Mouse (Mus musculus): ENCODE measurements around the gene Ndufb10.

The Ndufb10 gene

DNA sequence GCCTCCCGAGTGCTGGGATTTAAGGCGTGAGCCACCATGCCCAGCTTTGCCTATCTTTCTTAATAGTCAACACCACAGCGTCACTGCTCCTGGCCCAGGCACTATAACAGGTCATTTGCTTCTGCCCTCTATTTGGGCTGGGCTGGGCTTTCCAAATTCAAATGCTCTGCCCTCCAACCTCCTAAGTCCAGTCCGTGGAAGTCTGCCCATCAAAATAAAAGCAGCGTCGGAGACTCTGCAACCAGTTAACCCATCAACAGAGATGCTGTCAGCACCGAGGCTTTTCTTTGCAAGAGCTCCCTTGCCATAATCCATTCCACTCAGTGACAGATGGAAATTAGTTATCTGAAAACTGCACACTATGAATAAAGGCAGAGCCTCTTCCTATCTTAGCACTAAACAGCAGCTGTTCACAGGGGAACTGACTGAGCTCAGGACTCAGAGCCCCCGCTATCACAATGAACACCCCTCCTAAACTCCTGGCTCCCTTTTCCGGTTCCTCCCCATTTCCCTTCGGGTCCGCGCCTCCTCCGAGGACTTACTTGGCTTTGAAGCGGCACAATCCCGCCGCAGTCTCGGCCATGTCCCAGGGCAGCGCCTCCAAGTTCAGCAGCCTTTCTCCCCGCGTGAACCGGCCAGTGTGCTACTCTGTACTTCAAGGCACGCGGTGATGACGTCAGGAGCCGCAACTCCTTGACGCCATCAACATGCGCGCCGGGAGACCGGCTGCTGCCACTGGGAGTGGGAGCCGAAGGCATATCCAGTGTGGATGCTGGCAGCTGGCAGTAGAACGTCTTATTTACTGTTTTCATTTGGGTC is 17.1 kb downstream of the Ndufb10 start, which contains the start of gene Tbl3:
TSS of gene Tbl3 (minus strand) at position 679 of the 819 bp plus-strand sequence.
- peak; percentile 94 to 97 for DNase-seq

- DNase-seq: no peak
Measured at GRCm38 (mm10) chr17:24705821-24706220, 18.5 kb downstream of the Ndufb10 start.

- DNase-seq: no peak
Measured at GRCm38 (mm10) chr17:24701251-24701650, 23.0 kb downstream of the Ndufb10 start.

GRCm38 (mm10) chr17:24699473-24699872 is 24.8 kb downstream of the Ndufb10 start:
- DNase-seq: no peak

- no peak for DNase-seq
Measured at GRCm38 (mm10) chr17:24698715-24699114, 25.6 kb downstream of the Ndufb10 start.

- no peak for DNase-seq
Measured at GRCm38 (mm10) chr17:24697985-24698384, 26.3 kb downstream of the Ndufb10 start.

- peak; percentile 90 to 96 for DNase-seq
Measured at GRCm38 (mm10) chr17:24696011-24696697, 28.1 kb downstream of the Ndufb10 start, which contains the start of the genes Gfer and Noxo1. Gene Gfer (minus strand): TSS chr17:24696156. Gene Noxo1 (plus strand): TSS chr17:24696234.

- no peak for DNase-seq
Measured at GRCm38 (mm10) chr17:24695326-24696010, 28.8 kb downstream of the Ndufb10 start.

GRCm38 (mm10) chr17:24692385-24692784 is 31.9 kb downstream of the Ndufb10 start:
- DNase-seq: no peak

GRCm38 (mm10) chr17:24689251-24690081 is 34.8 kb downstream of the Ndufb10 start, which contains the start of gene Syngr3:
Gene Syngr3 (minus strand): TSS chr17:24689955.
- DNase-seq: peak; percentile 75 to 81

GRCm38 (mm10) chr17:24687599-24687998 is 36.7 kb downstream of the Ndufb10 start:
- DNase-seq: no peak

- DNase-seq: peak in 1 of 2 experiments; percentile 67
Measured at GRCm38 (mm10) chr17:24687146-24687595, 37.1 kb downstream of the Ndufb10 start.

GRCm38 (mm10) chr17:24686514-24686913 is 37.8 kb downstream of the Ndufb10 start:
- peak in 1 of 2 experiments; percentile 51 for DNase-seq

DNA sequence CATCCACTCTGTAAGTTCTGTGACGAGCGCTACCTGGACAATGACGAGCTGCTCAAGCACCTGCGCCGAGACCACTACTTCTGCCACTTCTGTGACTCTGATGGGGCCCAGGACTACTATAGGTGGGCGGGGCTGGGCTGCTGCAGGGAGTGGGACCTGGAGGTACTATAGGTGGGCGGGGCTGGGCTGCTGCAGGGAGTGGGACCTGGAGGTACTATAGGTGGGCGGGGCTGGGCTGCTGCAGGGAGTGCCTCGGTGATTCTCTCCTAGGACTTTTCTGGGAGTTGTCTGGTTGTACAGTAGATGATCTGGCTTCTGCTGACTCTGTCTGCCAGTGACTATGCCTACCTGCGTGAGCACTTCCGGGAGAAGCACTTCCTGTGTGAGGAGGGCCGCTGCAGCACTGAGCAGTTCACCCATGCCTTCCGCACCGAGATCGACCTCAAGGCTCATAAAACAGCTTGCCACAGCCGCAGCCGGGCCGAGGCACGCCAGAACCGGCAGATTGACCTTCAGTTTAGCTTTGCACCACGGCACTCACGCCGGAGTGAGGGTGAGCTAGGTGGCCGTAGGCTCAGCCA is 46.7 kb downstream of the Ndufb10 start:
- DNase-seq: no peak

DNA sequence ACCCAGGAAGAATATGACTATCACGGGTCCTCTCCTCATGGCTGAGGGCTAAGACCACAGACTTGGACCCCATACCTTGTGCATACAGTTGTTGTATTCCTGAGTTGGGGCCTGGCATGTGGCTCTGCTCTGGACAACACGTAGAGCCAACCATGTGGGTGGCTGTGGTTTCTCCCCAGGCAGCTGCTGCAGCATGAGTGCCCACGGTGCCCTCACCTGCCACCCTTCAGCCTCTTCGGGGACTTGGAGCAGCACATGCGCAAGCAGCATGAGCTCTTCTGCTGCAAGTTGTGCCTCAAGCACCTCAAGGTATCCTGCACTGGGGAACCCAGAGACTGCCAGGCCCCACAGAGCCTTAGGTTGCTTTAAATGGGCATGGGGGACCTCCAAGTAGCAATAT is 47.4 kb downstream of the Ndufb10 start:
- no peak for DNase-seq

GRCm38 (mm10) chr17:24676187-24676586 is 48.1 kb downstream of the Ndufb10 start:
- peak; percentile 67 to 82 for DNase-seq

GRCm38 (mm10) chr17:24674277-24674676 is 50.0 kb downstream of the Ndufb10 start:
- DNase-seq: no peak

DNA sequence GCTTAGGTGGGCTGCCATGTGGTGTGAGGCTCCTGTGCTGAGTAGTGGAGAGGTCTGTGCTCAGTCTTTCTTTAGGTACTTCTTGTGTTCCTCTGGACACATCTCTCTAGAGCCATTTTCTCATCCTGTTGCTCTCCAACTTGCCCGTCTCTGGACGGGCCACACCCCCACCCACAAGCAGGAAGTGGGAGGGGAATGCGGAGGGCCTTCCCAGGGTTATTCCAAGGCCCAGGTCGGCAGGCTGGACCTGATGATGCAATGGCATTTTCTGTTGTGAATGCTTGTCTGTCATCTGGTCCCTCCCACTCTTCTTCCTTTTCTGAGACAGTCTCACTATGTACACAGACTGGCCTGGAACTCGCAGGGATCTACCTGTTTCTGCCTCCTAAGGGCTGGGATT is 52.1 kb downstream of the Ndufb10 start:
- no peak for DNase-seq
